Mouse (Mus musculus): ENCODE measurements around the gene Gm11172.
A peak's percentile ranks its signal among the peaks of the same experiment; 100 is the strongest.

GRCm38 (mm10) chr16:10843486-10844318 lies 31.0 kb downstream of the Gm11172 start:
- TF ChIP-seq CTCF (IDR thresholded peaks at IDR 0.05; ENCODE audit: low read depth) (no peak), EP300 (IDR thresholded peaks at IDR 0.05; ENCODE audit: low read depth) (0 out of 2 replicates have a peak, but pooled peaks have one; percentile 36)
